Mouse (Mus musculus) limb, embryonic 11.5 days (tissue): Measurements from ENCODE around the gene Rad21l. TPM values are rescaled to one million over a fixed set of nuclear protein-coding genes. Genes with fewer than 3 reads are reported as not detected.

Source experiments
- polyA plus RNA-seq: library from polyadenylated mRNA; unstranded; fragments of >200 nt; fragmentation: Nextera tagmentation; extraction: Ambion mirVana; gene quantifications from 2 replicates; pipeline ENCODE4 v1.2.1, GENCODE M21; 2014

Gene Rad21l
- polyA plus RNA-seq, 1 experiment from 2014 or later: not detected

Other genes starting within 250 kb of the Rad21l start
- gene 4921509C19Rik, start 192.4 kb downstream of the Rad21l start, polyA plus RNA-seq: not detected in 2 replicates
- gene Nsfl1c, start 174.4 kb downstream of the Rad21l start, polyA plus RNA-seq: 313 and 321 TPM in 2 replicates
- gene Fkbp1a, start 126.0 kb downstream of the Rad21l start, polyA plus RNA-seq: 494 and 502 TPM in 2 replicates
- 0.48 and 0.84 TPM in 2 replicates for gene Sdcbp2, start 95.9 kb downstream of the Rad21l start, polyA plus RNA-seq
- gene Snph, start 35.9 kb downstream of the Rad21l start, polyA plus RNA-seq: 0.06 and 0.21 TPM in 2 replicates
- 1.7 and 2.3 TPM in 2 replicates for gene Tmem74b, start 33.5 kb upstream of the Rad21l start, polyA plus RNA-seq
- 52.8 and 54.1 TPM in 2 replicates for gene Psmf1, start 75.7 kb upstream of the Rad21l start, polyA plus RNA-seq
- gene Rspo4, start 174.4 kb upstream of the Rad21l start, polyA plus RNA-seq: 5.2 and 5.8 TPM in 2 replicates
- 0.23 TPM in 1 of 2 replicates, not detected in the other for gene Angpt4, start 242.7 kb upstream of the Rad21l start, polyA plus RNA-seq